Mouse (Mus musculus): ENCODE data around the gene Timp3. TPM values are rescaled to one million over a fixed set of nuclear protein-coding genes. Genes with fewer than 3 reads are reported as not detected.

Timp3 gene
- total RNA-seq, 4 experiments from 2014 or later = 157 to 180 (median 176) TPM

- DNase-seq (ENCODE audit: low spot score) = no peak
Measured at GRCm38 (mm10) chr10:86328143-86328542, 28.0 kb downstream of the Timp3 start.

DNA sequence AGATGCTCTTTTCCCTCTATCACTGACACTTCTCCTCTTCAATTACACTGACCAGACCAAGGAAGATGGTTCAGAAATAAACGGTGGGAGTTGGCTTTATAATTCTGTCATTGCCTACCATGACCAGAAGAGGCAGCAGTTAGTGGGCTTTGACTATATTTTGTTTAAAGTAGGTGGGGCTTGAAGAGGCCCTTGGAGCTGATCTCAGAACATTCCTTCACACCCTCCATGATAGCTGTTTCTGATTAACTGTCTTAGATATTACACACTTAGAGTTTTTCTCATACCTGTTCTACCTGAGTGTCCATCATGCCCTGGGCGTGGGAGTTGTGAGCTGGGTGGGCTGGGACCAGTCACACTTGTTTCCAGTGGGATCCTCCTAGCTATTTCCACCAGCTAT is 28.5 kb downstream of the Timp3 start:
- no peak for DNase-seq (ENCODE audit: low spot score)

DNA sequence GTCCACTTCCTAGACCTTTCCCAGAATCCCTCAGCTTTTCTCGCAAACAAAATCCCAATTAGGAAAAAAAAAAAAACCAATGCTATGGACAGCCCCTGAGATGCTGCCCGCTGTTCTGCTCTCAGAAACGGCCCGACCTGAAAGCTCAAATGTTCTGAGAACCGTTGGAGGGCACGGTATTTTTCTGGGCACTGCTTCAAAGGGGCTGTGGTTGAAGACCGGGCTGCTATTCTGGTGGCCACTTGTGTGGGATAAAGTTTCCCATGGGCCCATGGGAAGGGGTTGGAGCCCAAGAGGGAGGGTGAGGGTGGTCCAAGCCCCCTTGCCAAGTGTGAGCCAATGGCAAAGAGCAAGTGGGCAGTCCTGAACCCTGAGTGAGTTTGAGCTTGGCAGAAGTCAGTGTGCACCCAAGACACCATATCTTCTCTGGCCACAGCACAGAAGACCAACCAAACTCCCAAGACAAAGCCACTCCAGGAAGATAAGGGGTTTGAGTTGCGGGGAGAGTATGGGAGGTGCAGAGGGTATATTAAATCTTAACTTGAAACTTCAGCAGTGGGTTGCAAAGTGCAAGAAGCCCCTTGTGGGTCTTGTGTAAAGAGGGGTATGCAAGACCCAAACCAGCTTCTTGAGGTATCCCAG is 29.2 kb downstream of the Timp3 start:
- no peak for DNase-seq (ENCODE audit: low spot score)

GRCm38 (mm10) chr10:86330993-86331680 is 31.0 kb downstream of the Timp3 start:
- DNase-seq (ENCODE audit: low spot score) = no peak

DNA sequence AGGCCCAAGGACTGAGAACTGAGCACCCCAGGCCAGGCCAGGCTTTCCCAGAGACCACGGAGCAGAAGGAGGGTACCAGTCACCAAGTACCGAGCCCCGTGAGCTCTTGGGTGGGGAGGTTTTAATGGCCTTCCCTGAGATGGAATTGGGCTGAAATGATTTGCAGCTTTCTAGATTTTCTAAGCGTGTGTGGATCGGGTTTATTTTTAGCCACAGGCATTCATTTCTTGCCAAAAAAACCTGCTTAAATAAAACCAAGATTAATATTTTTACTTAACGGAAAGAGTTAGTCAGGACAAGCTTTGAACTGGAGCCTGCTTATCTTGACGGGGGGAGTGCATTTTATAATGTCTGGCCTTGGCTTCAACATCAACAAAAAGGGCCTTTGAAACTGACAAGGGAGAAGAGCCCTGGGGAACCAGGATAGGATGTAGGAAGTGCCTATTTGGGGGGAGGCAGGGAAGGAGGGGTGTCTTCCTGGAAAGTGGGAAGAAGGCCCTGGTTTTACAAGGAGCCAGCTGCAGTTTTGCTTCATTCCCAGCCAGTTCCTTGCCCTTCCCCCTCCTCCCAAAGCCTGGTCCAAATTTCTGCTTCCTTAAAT is 31.6 kb downstream of the Timp3 start:
- peak; percentile 78 for DNase-seq (ENCODE audit: low spot score)

DNA sequence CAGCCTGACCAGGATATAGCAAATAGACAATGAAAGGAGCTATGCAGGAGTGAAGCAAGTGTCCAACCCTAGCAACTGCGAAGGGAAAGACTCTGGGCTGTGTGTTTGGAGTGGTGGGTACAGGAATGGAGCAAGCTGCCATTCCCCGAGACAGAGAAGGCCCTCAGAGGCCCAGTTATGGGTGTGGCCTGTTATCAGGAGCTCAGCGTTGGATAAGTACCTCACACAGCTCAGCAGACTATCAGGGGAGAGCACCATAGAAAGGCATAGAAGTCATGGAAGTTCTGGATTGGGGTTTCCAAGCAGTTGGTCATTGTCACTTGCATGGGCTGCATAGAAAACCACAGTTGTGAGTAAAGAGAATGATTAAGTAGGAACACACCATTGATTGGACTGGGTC is 32.8 kb downstream of the Timp3 start:
- DNase-seq (ENCODE audit: low spot score) = no peak

DNA sequence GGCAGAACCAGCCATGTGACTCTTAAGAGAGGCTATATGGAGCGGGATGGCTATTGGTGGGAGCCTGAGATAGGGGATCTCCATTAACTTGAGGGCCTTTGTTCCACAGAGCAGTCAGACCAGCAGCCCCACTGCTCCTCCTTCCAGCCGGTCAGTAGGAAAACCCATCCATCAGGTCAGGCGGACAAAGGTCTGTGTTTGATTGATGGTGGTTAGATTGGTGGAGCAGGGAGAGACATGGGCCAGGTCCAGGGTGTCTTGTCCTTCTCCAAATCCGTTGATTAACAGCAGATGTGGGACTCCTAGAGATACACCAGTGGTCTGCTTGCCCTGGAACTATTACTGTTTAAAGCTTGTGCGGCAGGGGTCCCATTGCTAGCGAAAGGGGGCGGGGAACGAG is 34.4 kb downstream of the Timp3 start:
- DNase-seq (ENCODE audit: low spot score) = no peak

GRCm38 (mm10) chr10:86336506-86336905 is 36.3 kb downstream of the Timp3 start:
- no peak for DNase-seq (ENCODE audit: low spot score)

GRCm38 (mm10) chr10:86337239-86337638 is 37.1 kb downstream of the Timp3 start:
- no peak for DNase-seq (ENCODE audit: low spot score)

- no peak for DNase-seq (ENCODE audit: low spot score)
Measured at GRCm38 (mm10) chr10:86338121-86338715, 38.0 kb downstream of the Timp3 start.

GRCm38 (mm10) chr10:86339121-86339520 is 38.9 kb downstream of the Timp3 start:
- DNase-seq (ENCODE audit: low spot score) = no peak

GRCm38 (mm10) chr10:86339649-86340379 is 39.6 kb downstream of the Timp3 start:
- peak; percentile 97 for DNase-seq (ENCODE audit: low spot score)

DNA sequence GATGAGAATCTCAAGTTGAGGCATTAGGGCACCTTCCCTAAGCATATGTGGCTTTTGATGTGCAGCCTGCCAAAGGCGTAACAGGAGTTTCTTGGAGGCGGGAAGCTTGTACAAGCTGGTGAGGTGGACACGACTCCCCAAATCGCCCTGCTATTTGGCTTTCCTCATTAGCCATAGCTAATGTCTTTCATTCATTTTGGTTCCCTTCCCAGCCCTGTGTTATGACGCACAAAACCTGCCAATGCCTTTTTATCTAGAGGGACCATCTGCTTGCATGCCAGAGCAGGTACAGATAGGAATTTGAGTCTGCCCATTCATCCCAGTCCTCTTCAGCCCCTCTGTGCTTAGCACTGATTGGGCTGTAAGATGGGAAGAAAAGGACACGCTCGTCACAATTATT is 40.2 kb downstream of the Timp3 start:
- no peak for DNase-seq (ENCODE audit: low spot score)

- no peak for DNase-seq (ENCODE audit: low spot score)
Measured at GRCm38 (mm10) chr10:86340991-86341527, 40.9 kb downstream of the Timp3 start.

- DNase-seq (ENCODE audit: low spot score) = peak; percentile 96
Measured at GRCm38 (mm10) chr10:86341589-86341988, 41.4 kb downstream of the Timp3 start.

DNA sequence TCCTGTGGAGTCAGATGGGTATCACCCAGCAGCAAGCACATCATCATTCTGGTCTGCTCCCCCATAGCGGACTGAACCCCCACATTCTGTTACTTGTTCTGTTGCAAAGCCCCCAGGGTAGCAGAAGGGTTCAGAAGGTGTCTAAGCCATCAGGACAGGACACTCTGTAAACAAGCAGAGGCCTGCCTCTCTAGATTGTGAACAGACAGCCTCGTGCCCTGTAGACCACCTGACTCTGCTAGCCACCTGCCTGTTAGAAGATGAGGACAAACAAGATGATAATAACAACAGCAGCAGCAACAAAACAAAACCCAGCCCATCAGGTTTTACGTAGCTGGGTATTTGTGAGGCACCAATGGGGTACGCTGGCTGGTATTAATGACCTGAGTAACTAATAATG is 42.0 kb downstream of the Timp3 start:
- DNase-seq (ENCODE audit: low spot score) = no peak

DNA sequence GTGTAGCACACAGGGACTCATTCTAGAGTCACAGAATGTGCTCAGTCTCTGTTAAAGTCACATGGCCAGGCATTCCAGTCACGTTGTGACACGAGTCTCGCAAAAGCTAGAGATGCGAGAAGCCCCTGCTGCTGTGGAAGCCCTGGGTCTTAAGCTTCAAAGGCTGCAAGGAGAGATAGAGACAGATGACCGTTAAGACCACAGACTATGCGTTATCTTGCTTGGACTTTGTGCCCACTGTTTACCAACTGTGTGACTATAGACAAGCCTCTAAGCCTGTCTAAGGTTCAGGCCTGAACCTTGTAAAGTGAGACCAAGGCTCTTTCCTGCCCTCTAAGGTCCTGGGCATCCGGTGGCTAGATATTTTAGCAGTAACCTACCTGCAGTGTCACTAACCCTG is 42.5 kb downstream of the Timp3 start:
- DNase-seq (ENCODE audit: low spot score) = no peak

GRCm38 (mm10) chr10:86343362-86343761 is 43.2 kb downstream of the Timp3 start:
- DNase-seq (ENCODE audit: low spot score) = no peak

DNA sequence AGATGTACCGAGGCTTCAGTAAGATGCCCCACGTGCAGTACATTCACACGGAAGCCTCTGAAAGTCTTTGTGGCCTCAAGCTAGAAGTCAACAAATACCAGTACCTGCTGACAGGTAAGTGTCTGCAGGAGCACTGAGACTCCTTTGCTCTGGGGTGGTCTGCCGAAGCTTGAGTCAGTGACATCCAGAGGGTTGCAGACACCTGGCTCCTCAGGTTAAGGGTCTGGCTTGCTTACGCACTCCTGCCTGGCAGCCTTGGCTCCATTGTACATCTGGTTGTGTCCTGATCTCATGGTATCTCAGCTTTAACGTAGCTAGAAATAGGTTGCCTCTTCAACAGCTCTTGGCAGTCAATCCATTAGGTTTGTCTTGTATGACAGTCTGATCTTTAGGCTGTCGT is 43.8 kb downstream of the Timp3 start:
- no peak for DNase-seq (ENCODE audit: low spot score)

GRCm38 (mm10) chr10:86344654-86345053 is 44.5 kb downstream of the Timp3 start:
- no peak for DNase-seq (ENCODE audit: low spot score)

DNA sequence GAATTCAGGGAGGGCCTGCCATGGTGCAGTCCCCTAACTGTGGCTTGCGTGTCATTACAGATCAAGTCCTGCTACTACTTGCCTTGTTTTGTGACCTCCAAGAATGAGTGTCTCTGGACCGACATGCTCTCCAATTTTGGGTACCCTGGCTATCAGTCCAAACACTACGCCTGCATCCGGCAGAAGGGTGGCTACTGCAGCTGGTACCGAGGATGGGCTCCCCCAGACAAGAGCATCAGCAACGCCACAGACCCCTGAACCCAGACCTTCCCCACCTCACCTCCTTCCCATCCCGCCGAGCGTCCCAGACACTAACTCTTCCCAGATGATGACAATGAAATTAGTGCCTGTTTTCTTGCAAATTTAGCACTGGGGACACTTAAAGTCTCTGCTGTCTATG is 45.5 kb downstream of the Timp3 start:
- no peak for DNase-seq (ENCODE audit: low spot score)
